Mouse (Mus musculus) forebrain, embryonic 10.5 days (tissue): ENCODE results near the gene Mrps7. TPM values are rescaled to one million over a fixed set of nuclear protein-coding genes. Genes with fewer than 3 reads are reported as not detected.

Experiments
- DNase-seq: peaks from one replicate; pipeline ENCODE4 v3.0.0-alpha.2; 2017; ENCODE audit warnings: low spot score; ENCODE audit errors: extremely low spot score
- H3K27ac ChIP-seq: fragments of 300-500 bp; sonication (generic); 2 replicates; pipeline ENCODE4 v1.5.1; 2016; ENCODE audit warnings: mild to moderate bottlenecking
- H3K27me3 ChIP-seq: fragments of 300-500 bp; sonication (generic); 2 replicates; pipeline ENCODE4 v1.6.1; 2016; ENCODE audit warnings: mild to moderate bottlenecking; ENCODE audit not compliant: poor library complexity, severe bottlenecking
- H3K36me3 ChIP-seq: fragments of 300-500 bp; sonication (generic); replicated peaks from 2 replicates; pipeline ENCODE4 v1.6.1; 2016; ENCODE audit warnings: mild to moderate bottlenecking, moderate library complexity
- H3K4me1 ChIP-seq: fragments of 300-500 bp; sonication (generic); 2 replicates; pipeline ENCODE4 v1.6.1; 2016
- H3K4me3 ChIP-seq: fragments of 300-500 bp; sonication (generic); 2 replicates; pipeline ENCODE4 v1.5.1; 2016; ENCODE audit warnings: mild to moderate bottlenecking, moderate library complexity
- H3K9me3 ChIP-seq: fragments of 300-500 bp; sonication (generic); 2 replicates; pipeline ENCODE4 v1.6.1; 2016; ENCODE audit warnings: mild to moderate bottlenecking, moderate library complexity
- WGBS: fragments of 180-500 bp; shearing (Covaris S2); methylation state at CpG from one replicate; pipeline ENCODE4 v1.1.7; 2016; 5-methylcytosine and 5-hydroxymethylcytosine counted together
- polyA plus RNA-seq: library from polyadenylated mRNA; unstranded; fragments of >200 nt; fragmentation: Nextera tagmentation; extraction: Ambion mirVana; gene quantifications from 2 replicates; pipeline ENCODE4 v1.2.1, GENCODE M21; 2016

Gene Mrps7
- polyA plus RNA-seq, 1 experiment from 2014 or later = 106 TPM

GRCm38 (mm10) chr11:115626824-115627616 is 23.3 kb downstream of the Mrps7 start:
- H3K4me3 ChIP-seq = peak overlapping the region; percentile 83
- H3K4me1 ChIP-seq = peaks cover 22% of the 10 kb centered on the region
- H3K27me3 ChIP-seq = no peaks in the 10 kb centered on the region
- H3K36me3 ChIP-seq = peaks cover 18% of the 10 kb centered on the region
- H3K27ac ChIP-seq = peak overlapping the region; percentile 84
- no peak for DNase-seq
- WGBS = 61% methylated on average over 11 of the region's 11 CpGs
- H3K9me3 ChIP-seq = no peaks in the 10 kb centered on the region

GRCm38 (mm10) chr11:115627705-115628464 is 24.2 kb downstream of the Mrps7 start, which contains the start of gene Slc25a19:
Gene Slc25a19 (minus strand): TSS chr11:115628295.
- DNase-seq = peak; percentile 98
- Histone ChIP-seq H3K27ac (peak within 1 kb of the TSS; percentile 84), H3K4me1 (peaks cover 22% of the 10 kb centered on the region), H3K9me3 (no peaks in the 10 kb centered on the region), H3K27me3 (no peaks in the 10 kb centered on the region), H3K4me3 (peak within 1 kb of the TSS; percentile 83), H3K36me3 (peaks cover 9% of the 10 kb centered on the region)
- WGBS = under 1% methylated on average over 47 of the region's 47 CpGs

GRCm38 (mm10) chr11:115628465-115629101 is 24.9 kb downstream of the Mrps7 start:
- WGBS = 57% methylated on average over 13 of the region's 13 CpGs
- DNase-seq = no peak
- H3K4me3 ChIP-seq = peak overlapping the region; percentile 83
- no peaks in the 10 kb centered on the region for H3K27me3 ChIP-seq
- H3K9me3 ChIP-seq = no peaks in the 10 kb centered on the region
- peaks cover 22% of the 10 kb centered on the region for H3K4me1 ChIP-seq
- H3K27ac ChIP-seq = peak overlapping the region; percentile 84
- H3K36me3 ChIP-seq = peaks cover 2% of the 10 kb centered on the region; the same call in 1 of the 2 replicates

GRCm38 (mm10) chr11:115629734-115630531 is 26.2 kb downstream of the Mrps7 start:
- WGBS = 90% methylated on average over 13 of the region's 13 CpGs
- Histone ChIP-seq H3K27me3 (no peaks in the 10 kb centered on the region), H3K36me3 (no peaks in the 10 kb centered on the region), H3K27ac (no peak overlapping the region), H3K4me3 (no peak overlapping the region), H3K4me1 (peaks cover 22% of the 10 kb centered on the region), H3K9me3 (no peaks in the 10 kb centered on the region)
- no peak for DNase-seq

- Histone ChIP-seq H3K9me3 (no peaks in the 10 kb centered on the region), H3K4me3 (no peak overlapping the region), H3K4me1 (peaks cover 22% of the 10 kb centered on the region), H3K27me3 (no peaks in the 10 kb centered on the region), H3K36me3 (no peaks in the 10 kb centered on the region), H3K27ac (0 out of 2 replicates have a peak overlapping the region, but pooled peaks have one; percentile 25)
- no peak for DNase-seq
- 51% methylated on average over 16 of the region's 16 CpGs for WGBS
Measured at GRCm38 (mm10) chr11:115630532-115631504, 27.1 kb downstream of the Mrps7 start.

- peaks cover 22% of the 10 kb centered on the region for H3K4me1 ChIP-seq
- no peaks in the 10 kb centered on the region for H3K27me3 ChIP-seq
- no peaks in the 10 kb centered on the region for H3K9me3 ChIP-seq
- WGBS = 17% methylated on average over 3 of the region's 3 CpGs
- no peaks in the 10 kb centered on the region for H3K36me3 ChIP-seq
- DNase-seq = no peak
- H3K4me3 ChIP-seq = no peak overlapping the region
- H3K27ac ChIP-seq = 0 out of 2 replicates have a peak overlapping the region, but pooled peaks have one; percentile 25
Measured at GRCm38 (mm10) chr11:115631505-115631890, 27.8 kb downstream of the Mrps7 start.

GRCm38 (mm10) chr11:115632247-115632646 is 28.5 kb downstream of the Mrps7 start:
- Histone ChIP-seq H3K9me3 (no peaks in the 10 kb centered on the region), H3K4me3 (no peak overlapping the region), H3K27me3 (no peaks in the 10 kb centered on the region), H3K27ac (no peak overlapping the region), H3K4me1 (peaks cover 17% of the 10 kb centered on the region), H3K36me3 (no peaks in the 10 kb centered on the region)
- 78% methylated on average over 7 of the region's 7 CpGs for WGBS
- no peak for DNase-seq

GRCm38 (mm10) chr11:115632862-115633261 is 29.1 kb downstream of the Mrps7 start:
- peaks cover 10% of the 10 kb centered on the region for H3K4me1 ChIP-seq
- H3K4me3 ChIP-seq = no peak overlapping the region
- H3K9me3 ChIP-seq = no peaks in the 10 kb centered on the region
- no peak for DNase-seq
- H3K27ac ChIP-seq = no peak overlapping the region
- no peaks in the 10 kb centered on the region for H3K27me3 ChIP-seq
- WGBS = 94% methylated on average over 10 of the region's 10 CpGs
- no peaks in the 10 kb centered on the region for H3K36me3 ChIP-seq

- Histone ChIP-seq H3K27me3 (no peaks in the 10 kb centered on the region), H3K4me1 (peaks cover 6% of the 10 kb centered on the region), H3K9me3 (no peaks in the 10 kb centered on the region), H3K4me3 (no peak overlapping the region), H3K36me3 (no peaks in the 10 kb centered on the region), H3K27ac (no peak overlapping the region)
- no peak for DNase-seq
- 74% methylated on average over 4 of the region's 4 CpGs for WGBS
Measured at GRCm38 (mm10) chr11:115634109-115634508, 30.4 kb downstream of the Mrps7 start.

- H3K9me3 ChIP-seq = no peaks in the 10 kb centered on the region
- H3K4me3 ChIP-seq = no peak overlapping the region
- H3K27me3 ChIP-seq = no peaks in the 10 kb centered on the region
- no peak for DNase-seq
- no peak overlapping the region for H3K27ac ChIP-seq
- 86% methylated on average over 8 of the region's 8 CpGs for WGBS
- H3K4me1 ChIP-seq = peaks cover 6% of the 10 kb centered on the region
- H3K36me3 ChIP-seq = no peaks in the 10 kb centered on the region
Measured at GRCm38 (mm10) chr11:115635041-115635440, 31.3 kb downstream of the Mrps7 start.

- DNase-seq = no peak
- 73% methylated on average over 8 of the region's 8 CpGs for WGBS
Measured at GRCm38 (mm10) chr11:115635484-115635883, 31.8 kb downstream of the Mrps7 start.

More at GRCm38 (mm10) chr11:115635484-115635883, 31.8 kb downstream of the Mrps7 start:
- H3K36me3 ChIP-seq = no peaks in the 10 kb centered on the region
- no peaks in the 10 kb centered on the region for H3K27me3 ChIP-seq
- no peak overlapping the region for H3K27ac ChIP-seq
- no peaks in the 10 kb centered on the region for H3K9me3 ChIP-seq
- H3K4me3 ChIP-seq = no peak overlapping the region
- peaks cover 6% of the 10 kb centered on the region for H3K4me1 ChIP-seq
